Mouse (Mus musculus) neural tube, embryonic 15.5 days (tissue): ENCODE results near the gene Cpeb3. TPM values are rescaled to one million over a fixed set of nuclear protein-coding genes. Genes with fewer than 3 reads are reported as not detected.
A peak's percentile ranks its signal among the peaks of the same experiment; 100 is the strongest.
"Not testable (repeated sequence)": the region's sequence is repeated elsewhere in the genome, so short reads cannot be mapped to it uniquely, and the experiment has no call there.

ENCODE experiments used
- ATAC-seq: fragments of 200-750 bp; cut with Nextera tagmentation; 2 replicates; pipeline ENCODE4 v1.8.0; 2017; ENCODE audit warnings: mild to moderate bottlenecking, moderate TSS enrichment, moderate library complexity; ENCODE audit not compliant: low FRiP score
- H3K27ac ChIP-seq: fragments of 300-500 bp; sonication (generic); replicated peaks from 2 replicates; pipeline ENCODE4 v1.5.1; 2015; ENCODE audit warnings: mild to moderate bottlenecking, inconsistent platforms
- H3K27me3 ChIP-seq: fragments of 300-500 bp; sonication (generic); replicated peaks from 2 replicates; pipeline ENCODE4 v1.6.1; 2015; ENCODE audit warnings: inconsistent platforms
- H3K36me3 ChIP-seq: fragments of 300-500 bp; sonication (generic); 2 replicates; pipeline ENCODE4 v1.6.1; 2015; ENCODE audit warnings: inconsistent platforms
- H3K4me1 ChIP-seq: fragments of 300-500 bp; sonication (generic); 2 replicates; pipeline ENCODE4 v1.6.1; 2015; ENCODE audit warnings: inconsistent platforms
- H3K4me2 ChIP-seq: fragments of 300-500 bp; sonication (generic); 2 replicates; pipeline ENCODE4 v1.6.1; 2015; ENCODE audit warnings: inconsistent platforms, mild to moderate bottlenecking, moderate library complexity
- H3K4me3 ChIP-seq: fragments of 300-500 bp; sonication (generic); replicated peaks from 2 replicates; pipeline ENCODE4 v1.5.1; 2015; ENCODE audit warnings: mild to moderate bottlenecking, inconsistent platforms
- H3K9ac ChIP-seq: fragments of 300-500 bp; sonication (generic); replicated peaks from 2 replicates; pipeline ENCODE4 v1.6.1; 2015; ENCODE audit warnings: mild to moderate bottlenecking, inconsistent platforms
- H3K9me3 ChIP-seq: fragments of 300-500 bp; sonication (generic); replicated peaks from 2 replicates; pipeline ENCODE4 v1.6.1; 2016; ENCODE audit warnings: inconsistent platforms
- WGBS: fragments of 180-500 bp; shearing (Covaris S2); methylation state at CpG from one replicate; pipeline ENCODE4 v1.1.7; 2015; ENCODE audit warnings: mixed read lengths; 5-methylcytosine and 5-hydroxymethylcytosine counted together
- polyA plus RNA-seq: library from polyadenylated mRNA; unstranded; fragments of >200 nt; fragmentation: Nextera tagmentation; extraction: Ambion mirVana; gene quantifications from 2 replicates; pipeline ENCODE4 v1.2.1, GENCODE M21; 2015

The Cpeb3 gene
- polyA plus RNA-seq, 1 experiment from 2014 or later = 12.0 TPM

DNA sequence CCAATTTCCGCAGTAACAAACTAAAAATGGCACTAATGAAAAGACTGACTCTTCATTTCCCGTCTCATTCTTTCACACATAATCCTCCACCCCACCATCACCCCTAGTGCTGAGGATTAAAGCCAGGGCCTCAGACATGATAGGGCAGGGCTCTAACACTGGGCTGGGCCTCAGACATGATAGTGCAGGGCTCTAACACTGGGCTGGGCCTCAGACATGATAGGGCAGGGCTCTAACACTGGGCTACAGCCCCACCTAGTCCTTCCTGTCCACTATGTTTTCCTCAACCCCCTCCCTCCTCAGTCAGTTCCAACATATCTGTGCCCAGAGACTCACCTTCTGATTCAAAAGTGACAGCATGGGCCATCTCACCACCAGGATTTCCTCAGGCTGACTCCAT, 107.7 kb downstream of the Cpeb3 start:
- H3K36me3 ChIP-seq = no peaks in the 10 kb centered on the region
- ATAC-seq = no peak
- no peaks in the 10 kb centered on the region for H3K9me3 ChIP-seq
- no peaks in the 10 kb centered on the region for H3K27me3 ChIP-seq
- H3K9ac ChIP-seq = no peak overlapping the region
- 94% methylated on average over 2 of the region's 2 CpGs for WGBS
- H3K27ac ChIP-seq = no peak overlapping the region
- H3K4me3 ChIP-seq = no peak overlapping the region
- no peaks in the 10 kb centered on the region for H3K4me1 ChIP-seq
- H3K4me2 ChIP-seq = no peak overlapping the region

DNA sequence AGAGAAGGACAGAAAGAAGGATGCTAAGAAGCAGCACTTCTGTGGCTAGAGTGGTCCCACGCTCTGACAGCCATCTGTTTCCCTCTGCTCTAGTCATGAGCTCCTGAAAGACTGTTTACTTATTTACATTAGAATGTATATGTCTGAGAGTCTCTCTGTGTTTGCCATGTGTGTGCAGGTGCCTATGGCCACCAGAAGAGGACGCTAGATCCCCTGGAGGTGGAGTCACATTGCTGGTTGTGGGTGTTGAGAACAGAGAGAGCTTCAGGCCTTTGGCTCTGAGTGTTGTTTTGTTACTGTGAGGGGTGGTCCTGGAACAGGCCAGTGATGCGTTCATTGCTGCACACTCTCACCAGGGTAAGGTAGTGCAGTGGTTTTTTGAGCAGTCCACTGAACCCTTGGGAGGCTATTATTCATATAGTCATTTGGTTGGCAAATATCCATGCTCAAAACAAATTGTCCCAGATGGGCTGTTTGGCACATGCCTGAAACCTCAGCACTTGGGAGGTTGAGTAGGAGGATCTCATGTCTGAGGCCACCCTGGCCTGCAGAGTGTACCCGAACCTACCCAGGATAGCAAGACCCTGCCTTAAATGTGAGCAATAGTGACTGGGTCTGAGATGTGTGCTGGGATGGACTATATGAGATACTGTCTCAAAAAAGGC, 112.6 kb downstream of the Cpeb3 start:
- H3K4me1 ChIP-seq = peaks cover 5% of the 10 kb centered on the region
- WGBS = 76% methylated on average over 4 of the region's 4 CpGs
- ATAC-seq = no peak

GRCm38 (mm10) chr19:37093181-37093580, 115.2 kb downstream of the Cpeb3 start:
- H3K4me2 ChIP-seq = no peak overlapping the region
- 89% methylated on average over 3 of the region's 3 CpGs for WGBS
- no peak overlapping the region for H3K4me3 ChIP-seq
- no peak overlapping the region for H3K27ac ChIP-seq
- no peaks in the 10 kb centered on the region for H3K27me3 ChIP-seq
- no peak for ATAC-seq
- H3K36me3 ChIP-seq = no peaks in the 10 kb centered on the region
- peaks cover 15% of the 10 kb centered on the region for H3K4me1 ChIP-seq
- H3K9me3 ChIP-seq = no peaks in the 10 kb centered on the region
- H3K9ac ChIP-seq = no peak overlapping the region

More for the DNA sequence above, 112.6 kb downstream of the Cpeb3 start:
- Histone ChIP-seq H3K4me2 (no peak overlapping the region), H3K9me3 (no peaks in the 10 kb centered on the region), H3K36me3 (no peaks in the 10 kb centered on the region), H3K27ac (no peak overlapping the region), H3K9ac (no peak overlapping the region), H3K27me3 (no peaks in the 10 kb centered on the region), H3K4me3 (no peak overlapping the region)

GRCm38 (mm10) chr19:37090146-37091061, 118.0 kb downstream of the Cpeb3 start:
- Histone ChIP-seq H3K27ac (peak overlapping the region; percentile 70), H3K9me3 (no peaks in the 10 kb centered on the region), H3K4me2 (no peak overlapping the region), H3K4me3 (no peak overlapping the region), H3K27me3 (no peaks in the 10 kb centered on the region), H3K36me3 (peaks cover 5% of the 10 kb centered on the region; the same call in 1 of the 2 replicates), H3K4me1 (peaks cover 15% of the 10 kb centered on the region), H3K9ac (no peak overlapping the region)
- peak; percentile 80; the same call in 1 of the 2 replicates for ATAC-seq
- WGBS = 13% methylated on average over 8 of the region's 8 CpGs

DNA sequence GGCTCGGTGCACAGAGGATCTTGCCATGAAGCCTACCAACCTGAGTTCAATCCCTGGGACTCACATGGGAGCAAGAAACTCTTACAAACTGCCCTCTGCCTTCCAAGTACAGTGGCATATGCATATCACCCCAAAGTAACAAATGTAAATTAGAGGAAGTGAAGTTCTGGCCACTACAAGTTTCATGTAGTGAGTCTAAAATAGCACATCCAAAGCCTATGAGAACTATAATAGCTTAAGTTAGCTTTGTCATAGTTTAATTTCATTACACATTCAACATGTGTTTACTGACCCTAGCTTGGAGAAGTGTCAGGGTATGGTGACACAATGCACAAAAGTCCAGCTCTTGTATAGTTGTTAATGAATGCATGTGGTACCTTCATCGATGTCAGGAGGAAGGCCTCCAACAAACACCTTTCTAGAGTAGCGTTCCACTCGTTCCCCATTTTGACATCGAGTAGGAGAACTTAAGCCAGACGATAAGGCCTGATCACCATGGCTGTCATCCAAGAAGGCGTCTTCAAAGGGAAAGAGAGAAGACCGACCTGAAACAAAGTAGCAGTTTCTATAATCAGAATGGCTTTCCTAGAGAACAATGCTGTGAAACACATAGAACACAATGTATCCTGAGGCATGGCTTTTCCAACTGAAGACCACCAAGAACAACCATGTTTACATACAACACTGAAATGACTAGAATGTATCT, 120.2 kb downstream of the Cpeb3 start:
- Histone ChIP-seq H3K27me3 (no peaks in the 10 kb centered on the region), H3K4me2 (no peak overlapping the region), H3K9ac (no peak overlapping the region), H3K36me3 (peaks cover 5% of the 10 kb centered on the region; the same call in 1 of the 2 replicates), H3K4me3 (no peak overlapping the region), H3K9me3 (no peaks in the 10 kb centered on the region), H3K27ac (no peak overlapping the region), H3K4me1 (peaks cover 15% of the 10 kb centered on the region)
- 91% methylated on average over 8 of the region's 8 CpGs for WGBS
- no peak for ATAC-seq

- Histone ChIP-seq H3K4me2 (no peak overlapping the region), H3K4me3 (no peak overlapping the region), H3K36me3 (peaks cover 5% of the 10 kb centered on the region; the same call in 1 of the 2 replicates), H3K9me3 (no peaks in the 10 kb centered on the region), H3K9ac (no peak overlapping the region), H3K27me3 (no peaks in the 10 kb centered on the region), H3K4me1 (no peaks in the 10 kb centered on the region), H3K27ac (no peak overlapping the region)
- no peak for ATAC-seq
- 73% methylated on average over 3 of the region's 3 CpGs for WGBS
Measured at GRCm38 (mm10) chr19:37084546-37084945, 123.9 kb downstream of the Cpeb3 start.

DNA sequence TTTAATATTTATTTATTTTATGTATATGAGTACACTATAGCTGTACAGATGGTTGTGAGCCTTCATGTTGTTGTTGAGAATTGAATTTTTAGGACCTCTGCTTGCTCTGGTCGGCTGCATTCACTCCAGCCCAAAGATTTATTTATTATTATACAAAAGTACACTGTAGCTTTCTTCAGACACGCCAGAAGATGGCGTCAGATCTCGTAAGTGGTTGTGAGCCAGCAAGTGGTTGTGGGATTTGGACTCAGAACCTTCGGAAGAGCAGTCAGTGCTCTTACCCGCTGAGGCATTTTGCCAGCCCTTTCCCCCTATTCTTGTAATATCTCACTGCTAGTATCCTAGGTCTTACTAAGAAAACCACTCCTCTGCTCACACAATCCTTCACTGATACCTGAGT, 126.9 kb downstream of the Cpeb3 start:
- no peaks in the 10 kb centered on the region for H3K9me3 ChIP-seq
- H3K27ac ChIP-seq = no peak overlapping the region
- 60% methylated on average over 6 of the region's 6 CpGs for WGBS
- no peak overlapping the region for H3K4me2 ChIP-seq
- no peak overlapping the region for H3K9ac ChIP-seq
- H3K27me3 ChIP-seq = no peaks in the 10 kb centered on the region
- peaks cover 1% of the 10 kb centered on the region; the same call in 1 of the 2 replicates for H3K36me3 ChIP-seq
- peaks cover 5% of the 10 kb centered on the region; the same call in 1 of the 2 replicates for H3K4me1 ChIP-seq
- ATAC-seq = no peak
- no peak overlapping the region for H3K4me3 ChIP-seq

- WGBS = 84% methylated on average over 6 of the region's 6 CpGs
Measured at GRCm38 (mm10) chr19:37079151-37079550, 129.2 kb downstream of the Cpeb3 start.

DNA sequence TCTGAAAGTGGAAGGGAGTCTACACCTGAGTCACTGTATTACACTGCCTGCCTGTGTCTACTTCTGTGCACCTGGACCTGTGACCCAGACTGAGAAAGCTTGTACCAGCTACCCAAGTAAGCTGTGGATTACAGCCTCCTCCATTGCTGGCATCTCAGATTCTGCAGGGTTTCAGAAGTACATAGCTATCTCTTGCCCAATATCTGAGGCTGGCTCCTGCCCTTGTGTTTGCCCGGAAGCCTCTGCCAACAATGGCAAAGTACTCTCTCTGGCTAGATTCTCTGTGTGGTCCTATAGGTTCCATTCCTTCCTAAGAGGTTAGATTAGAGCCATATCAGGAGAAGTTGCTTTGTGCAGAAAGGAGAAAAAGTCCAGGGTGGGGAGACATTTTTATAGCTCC, 129.8 kb downstream of the Cpeb3 start:
- H3K9me3 ChIP-seq = no peaks in the 10 kb centered on the region
- H3K27ac ChIP-seq = 0 out of 2 replicates have a peak overlapping the region, but pooled peaks have one; percentile 13
- H3K4me1 ChIP-seq = peaks cover 7% of the 10 kb centered on the region; the same call in 1 of the 2 replicates
- H3K36me3 ChIP-seq = no peaks in the 10 kb centered on the region
- no peak for ATAC-seq
- H3K27me3 ChIP-seq = no peaks in the 10 kb centered on the region
- no peak overlapping the region for H3K4me3 ChIP-seq
- WGBS = 93% methylated on average over 1 of the region's 1 CpGs
- H3K4me2 ChIP-seq = no peak overlapping the region
- no peak overlapping the region for H3K9ac ChIP-seq

More at GRCm38 (mm10) chr19:37079151-37079550, 129.2 kb downstream of the Cpeb3 start:
- H3K4me1 ChIP-seq = peaks cover 5% of the 10 kb centered on the region; the same call in 1 of the 2 replicates
- no peaks in the 10 kb centered on the region for H3K27me3 ChIP-seq
- no peak overlapping the region for H3K4me2 ChIP-seq
- no peak overlapping the region for H3K27ac ChIP-seq
- ATAC-seq = no peak
- H3K4me3 ChIP-seq = no peak overlapping the region
- H3K36me3 ChIP-seq = no peaks in the 10 kb centered on the region
- no peak overlapping the region for H3K9ac ChIP-seq
- no peaks in the 10 kb centered on the region for H3K9me3 ChIP-seq

- Histone ChIP-seq H3K27me3 (no peaks in the 10 kb centered on the region), H3K4me1 (peaks cover 12% of the 10 kb centered on the region; the same call in 1 of the 2 replicates), H3K4me2 (no peak overlapping the region), H3K9ac (no peak overlapping the region), H3K36me3 (no peaks in the 10 kb centered on the region), H3K4me3 (no peak overlapping the region), H3K9me3 (no peaks in the 10 kb centered on the region), H3K27ac (peak overlapping the region; percentile 13; the same call in 1 of the 2 replicates)
- no peak for ATAC-seq
- 54% methylated on average over 4 of the region's 4 CpGs for WGBS
Measured at GRCm38 (mm10) chr19:37078064-37078463, 130.3 kb downstream of the Cpeb3 start.

DNA sequence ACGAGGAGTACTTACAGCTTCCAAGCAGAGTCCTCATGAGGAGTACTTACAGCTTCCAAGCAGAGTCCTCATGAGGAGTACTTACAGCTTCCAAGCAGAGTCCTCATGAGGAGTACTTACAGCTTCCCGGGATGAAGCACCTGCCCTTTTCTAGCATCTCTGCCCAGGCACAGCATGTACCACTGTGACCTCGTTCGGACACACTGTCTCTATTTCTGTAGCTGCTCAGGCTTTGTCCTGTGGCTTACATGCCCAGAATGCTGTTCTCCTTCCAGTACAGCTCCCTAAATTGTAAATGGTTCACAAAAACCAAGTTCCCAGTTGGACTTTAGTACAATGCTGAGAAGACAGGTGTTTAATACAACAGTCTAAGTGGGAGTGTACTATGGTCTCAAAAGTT, 131.1 kb downstream of the Cpeb3 start:
- H3K4me2 ChIP-seq, H3K4me3 ChIP-seq, H3K27me3 ChIP-seq, H3K36me3 ChIP-seq, ATAC-seq, H3K9me3 ChIP-seq, H3K9ac ChIP-seq, H3K27ac ChIP-seq: not testable (repeated sequence)
- WGBS = 84% methylated on average over 4 of the region's 4 CpGs
- H3K4me1 ChIP-seq = peaks cover 12% of the 10 kb centered on the region; the same call in 1 of the 2 replicates
